Mouse (Mus musculus) heart, adult 2 months (tissue): ENCODE measurements at regions not wholly inside any gene's neighbourhood (a gene's known extent, or its start where the extent isn't known, plus 50 kb on each side); places are given as distances from the start of the nearest gene placed in this dataset.

Experiments used
- DNase-seq, 2 experiments: peaks; one replicate each; pipeline ENCODE4 v3.0.0; 2021
- H3K27ac ChIP-seq: fragments of 200-600 bp; 2 replicates; pipeline ENCODE4 v1.8.1; 2022
- H3K27me3 ChIP-seq: fragments of 200-500 bp; 2 replicates; pipeline ENCODE4 v1.6.1; 2012; ENCODE audit warnings: mild to moderate bottlenecking, low read length, inconsistent platforms, mixed read lengths; ENCODE audit not compliant: control insufficient read depth, insufficient read depth
- H3K36me3 ChIP-seq: fragments of 200-500 bp; 2 replicates; pipeline ENCODE4 v1.6.1; 2012; ENCODE audit warnings: low read length, inconsistent platforms; ENCODE audit not compliant: control insufficient read depth, insufficient read depth
- H3K4me1 ChIP-seq: fragments of 200-500 bp; 2 replicates; pipeline ENCODE4 v1.6.1; 2011; ENCODE audit warnings: low read length; ENCODE audit not compliant: control insufficient read depth, insufficient read depth
- H3K4me3 ChIP-seq: fragments of 200-600 bp; 2 replicates; pipeline ENCODE4 v1.8.1; 2022
- H3K79me2 ChIP-seq: fragments of 200-500 bp; replicated peaks from 2 replicates; pipeline ENCODE4 v1.6.1; 2012; ENCODE audit warnings: mild to moderate bottlenecking, inconsistent platforms, low read length, moderate library complexity, mixed read lengths; ENCODE audit not compliant: control insufficient read depth, insufficient read depth
- H3K9ac ChIP-seq: fragments of 200-500 bp; 2 replicates; pipeline ENCODE4 v1.6.1; 2012; ENCODE audit warnings: low read depth, mild to moderate bottlenecking, control low read depth, inconsistent platforms, low read length, mixed read lengths
- CTCF ChIP-seq: fragments of 200-600 bp; IDR thresholded peaks from 2 replicates; pipeline ENCODE4 v1.8.1; 2022; ENCODE audit warnings: antibody characterized with exemption, mild to moderate bottlenecking, moderate library complexity
- EP300 ChIP-seq: fragments of 200-500 bp; IDR thresholded peaks from 2 replicates; pipeline ENCODE4 v1.6.1; 2011; ENCODE audit warnings: low read depth, low read length, control low read depth; ENCODE audit not compliant: insufficient read depth
- POLR2A ChIP-seq: fragments of 200-500 bp; IDR thresholded peaks from 2 replicates; pipeline ENCODE4 v1.6.1; 2011; ENCODE audit warnings: mild to moderate bottlenecking, low read depth, low read length, control low read depth; ENCODE audit not compliant: insufficient read depth
- WGBS: fragments of 180-500 bp; shearing (Covaris S2); methylation state at CpG from one replicate; pipeline ENCODE4 v1.1.7; 2018; 5-methylcytosine and 5-hydroxymethylcytosine counted together
- intact Hi-C: fragments of 180-260 bp; cut with DNase I; formaldehyde crosslinking; loops from one replicate; pipeline ENCODE4 v1.15.1; 2025

DNA sequence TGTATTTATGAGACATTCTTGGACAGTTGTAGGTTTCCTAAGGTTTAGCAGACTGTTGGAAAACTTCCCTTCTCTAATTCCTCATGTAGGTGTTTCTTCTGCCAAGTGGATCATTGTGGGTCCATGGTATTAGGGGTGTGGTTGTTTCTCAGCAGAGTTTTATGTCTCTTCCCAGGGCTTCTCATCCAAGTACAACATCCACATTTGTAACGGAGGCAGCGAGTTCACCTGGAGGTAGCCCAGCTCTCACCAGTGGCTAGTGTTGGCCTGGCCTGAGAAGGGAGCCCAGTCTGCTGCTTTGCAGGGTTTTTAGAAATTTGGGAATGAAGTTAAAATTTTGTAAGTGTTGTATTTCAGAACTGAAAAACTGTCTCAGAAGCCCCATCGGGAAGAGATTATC, 122.4 kb downstream of the Wnt5a start:
- intact Hi-C loops, result no loop called here
- no peaks in the 10 kb centered on the region for H3K36me3 ChIP-seq
- DNase-seq, result no peak
- no peak for TF ChIP-seq EP300
- TF ChIP-seq POLR2A, result no peak
- no peak for TF ChIP-seq CTCF
- no peaks in the 10 kb centered on the region for H3K27me3 ChIP-seq
- WGBS, result 85% methylated on average over 3 of the region's 3 CpGs
- no peaks in the 10 kb centered on the region for H3K79me2 ChIP-seq
- no peak overlapping the region for H3K4me3 ChIP-seq
- no peak overlapping the region for H3K27ac ChIP-seq
- H3K4me1 ChIP-seq, result no peaks in the 10 kb centered on the region
- no peak overlapping the region for H3K9ac ChIP-seq

DNA sequence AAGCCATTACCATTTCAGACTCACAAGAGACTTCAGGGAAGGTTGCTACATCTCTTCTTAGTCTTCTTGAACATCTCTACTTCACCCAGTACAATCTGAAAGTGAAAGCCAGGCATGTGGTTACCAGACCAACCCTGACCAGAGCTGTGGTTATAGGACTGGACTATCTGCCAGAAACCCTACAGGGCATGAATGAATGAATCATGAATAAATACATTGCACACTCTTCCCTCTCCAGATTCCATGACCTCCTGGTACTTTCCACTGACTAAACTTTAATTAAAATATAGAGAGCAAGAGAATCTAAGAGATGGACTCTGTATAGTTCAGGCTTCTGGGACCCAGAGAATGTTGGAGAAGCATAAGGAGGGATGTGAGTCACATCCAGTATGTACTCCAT, 130.6 kb downstream of the Wnt5a start:
- H3K4me1 ChIP-seq, result no peaks in the 10 kb centered on the region
- no peak for DNase-seq
- H3K27me3 ChIP-seq, result no peaks in the 10 kb centered on the region
- intact Hi-C loops, result no loop called here
- no peak overlapping the region for H3K4me3 ChIP-seq
- no peak overlapping the region for H3K9ac ChIP-seq
- TF ChIP-seq EP300, result no peak
- TF ChIP-seq POLR2A, result no peak
- no peak for TF ChIP-seq CTCF
- H3K36me3 ChIP-seq, result no peaks in the 10 kb centered on the region
- H3K79me2 ChIP-seq, result no peaks in the 10 kb centered on the region
- H3K27ac ChIP-seq, result no peak overlapping the region

DNA sequence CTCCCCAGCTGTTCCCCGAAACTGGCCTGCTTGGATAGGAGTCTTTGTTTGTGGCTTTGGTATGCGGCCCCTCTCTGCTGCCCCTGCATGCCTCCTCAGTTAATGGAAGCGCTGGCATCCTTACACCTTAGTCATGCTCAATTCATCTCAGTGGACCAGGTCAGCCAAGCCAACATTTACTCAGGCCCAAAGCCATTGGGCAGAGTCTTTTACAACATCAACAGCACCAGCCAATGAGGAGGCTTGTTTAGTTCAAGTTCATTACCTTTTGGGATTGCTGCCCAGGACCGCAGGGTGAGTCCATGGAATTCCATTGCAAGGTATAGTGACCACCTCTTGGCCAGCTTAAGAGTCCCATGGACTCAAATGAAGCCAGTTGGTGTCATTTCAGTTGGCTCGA, 134.5 kb downstream of the Wnt5a start:
- Histone ChIP-seq H3K27me3 (no peaks in the 10 kb centered on the region), H3K4me1 (no peaks in the 10 kb centered on the region), H3K79me2 (no peaks in the 10 kb centered on the region), H3K36me3 (no peaks in the 10 kb centered on the region), H3K27ac (no peak overlapping the region), H3K9ac (no peak overlapping the region), H3K4me3 (no peak overlapping the region)
- DNase-seq, result no peak
- WGBS, result 84% methylated on average over 5 of the region's 5 CpGs
- intact Hi-C loops, result no loop called here
- TF ChIP-seq EP300 (no peak), CTCF (no peak), POLR2A (no peak)

DNA sequence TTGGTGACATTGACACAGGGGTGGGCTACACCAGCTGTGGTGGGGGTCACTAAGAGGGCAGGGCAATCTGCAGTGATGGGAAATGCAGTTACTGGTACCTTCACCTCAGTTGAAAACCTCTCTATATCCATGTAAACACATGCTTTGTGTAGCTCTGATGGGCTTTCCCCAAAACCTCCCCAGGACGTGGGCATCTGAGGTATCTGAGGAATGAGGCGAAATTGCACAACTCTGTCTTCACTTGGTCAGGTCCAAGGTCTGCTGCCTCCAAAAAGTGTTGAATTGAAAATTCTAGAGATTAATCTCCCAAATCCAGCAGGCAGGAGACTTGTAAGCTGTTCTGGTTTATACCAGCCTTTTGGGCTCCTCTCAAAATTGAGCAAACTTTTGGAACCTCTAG, 141.3 kb downstream of the Wnt5a start:
- DNase-seq, result no peak
- Histone ChIP-seq H3K9ac (no peak overlapping the region), H3K36me3 (no peaks in the 10 kb centered on the region), H3K4me1 (no peaks in the 10 kb centered on the region), H3K27ac (no peak overlapping the region), H3K27me3 (no peaks in the 10 kb centered on the region), H3K4me3 (no peak overlapping the region), H3K79me2 (no peaks in the 10 kb centered on the region)
- TF ChIP-seq POLR2A, result no peak
- no peak for TF ChIP-seq EP300
- no peak for TF ChIP-seq CTCF
- 75% methylated on average over 2 of the region's 2 CpGs for WGBS
- intact Hi-C loops, result no loop called here

DNA sequence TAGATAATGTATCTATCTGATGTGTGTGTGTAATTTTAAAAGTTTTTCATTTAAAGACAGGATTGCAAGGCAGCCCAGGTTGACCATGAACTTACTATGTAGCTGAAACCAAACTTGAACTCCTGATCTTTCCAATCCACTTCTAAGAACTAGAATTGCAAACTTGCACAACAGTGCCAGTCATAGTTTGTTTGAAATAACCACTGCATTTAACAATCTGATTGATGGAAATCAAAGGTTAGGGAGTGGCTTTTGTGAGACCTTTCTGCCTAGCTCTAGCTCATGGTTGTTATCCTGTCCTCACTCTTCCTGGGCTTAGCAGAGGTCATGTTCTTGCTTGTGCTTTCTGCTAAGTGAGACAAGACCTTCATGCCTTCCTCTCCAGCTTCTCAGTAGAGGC, 144.9 kb downstream of the Wnt5a start:
- no peaks in the 10 kb centered on the region for H3K36me3 ChIP-seq
- DNase-seq, result no peak
- no peak for TF ChIP-seq EP300

DNA sequence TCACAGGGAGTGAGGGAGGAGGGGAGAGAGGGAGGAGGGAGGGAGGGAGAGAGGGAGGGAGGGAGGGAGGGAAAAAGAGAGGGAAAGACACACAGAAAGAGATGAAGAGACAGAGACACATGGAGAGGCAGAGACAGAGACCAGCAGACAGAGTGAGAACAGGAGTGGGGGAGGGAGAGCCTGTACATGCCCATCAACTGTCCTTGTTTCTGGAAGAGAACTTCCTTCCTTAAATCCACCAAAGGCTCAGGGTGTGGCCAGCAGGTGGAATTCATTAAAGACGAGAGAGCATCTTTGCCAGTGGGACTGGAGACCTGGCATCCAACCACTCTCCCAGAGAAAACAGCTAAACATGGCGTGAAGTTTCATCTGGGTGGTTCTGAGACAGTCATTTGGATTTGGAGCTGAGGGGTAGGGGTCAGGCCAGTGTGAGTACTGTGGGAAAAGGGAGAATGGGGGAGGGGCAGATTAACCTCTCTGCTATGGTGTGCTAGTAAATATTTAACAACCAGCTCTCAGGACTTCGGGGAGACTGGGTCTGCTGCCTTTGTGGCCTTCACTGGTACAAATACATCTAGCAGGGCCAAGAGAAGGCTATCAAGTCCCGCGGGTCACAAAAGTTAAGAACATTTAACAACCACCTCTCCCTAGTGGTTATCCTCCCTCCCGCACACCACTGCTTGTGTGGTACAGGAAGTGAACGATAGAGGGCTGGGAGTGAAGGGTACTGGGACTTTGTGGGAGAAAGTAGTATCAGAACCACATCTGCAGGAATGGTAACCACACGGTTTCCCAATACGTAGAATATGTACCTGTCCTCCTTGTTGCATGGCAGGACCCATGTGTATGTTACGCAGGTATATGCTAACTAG, 148.7 kb downstream of the Wnt5a start:
- no peak overlapping the region for H3K4me3 ChIP-seq
- no peak overlapping the region for H3K9ac ChIP-seq
- no peaks in the 10 kb centered on the region for H3K36me3 ChIP-seq
- WGBS, result 80% methylated on average over 10 of the region's 10 CpGs
- TF ChIP-seq POLR2A (no peak), CTCF (no peak), EP300 (no peak)
- no peaks in the 10 kb centered on the region for H3K4me1 ChIP-seq
- no peaks in the 10 kb centered on the region for H3K27me3 ChIP-seq
- no peak overlapping the region for H3K27ac ChIP-seq
- intact Hi-C loops, result no loop called here
- H3K79me2 ChIP-seq, result no peaks in the 10 kb centered on the region
- no peak for DNase-seq

More for the DNA sequence above, 144.9 kb downstream of the Wnt5a start:
- Histone ChIP-seq H3K4me1 (no peaks in the 10 kb centered on the region), H3K27ac (no peak overlapping the region), H3K79me2 (no peaks in the 10 kb centered on the region), H3K9ac (no peak overlapping the region), H3K27me3 (no peaks in the 10 kb centered on the region), H3K4me3 (no peak overlapping the region)
- intact Hi-C loops, result no loop called here
